Mouse (Mus musculus) right cerebral cortex, postnatal 14 days (tissue): Measurements from ENCODE around the gene Iqschfp.
A peak's percentile ranks its signal among the peaks of the same experiment; 100 is the strongest.

ENCODE experiments used
- DNase-seq: peaks from one replicate; pipeline ENCODE4 v3.0.0; 2022

Iqschfp gene

DNA sequence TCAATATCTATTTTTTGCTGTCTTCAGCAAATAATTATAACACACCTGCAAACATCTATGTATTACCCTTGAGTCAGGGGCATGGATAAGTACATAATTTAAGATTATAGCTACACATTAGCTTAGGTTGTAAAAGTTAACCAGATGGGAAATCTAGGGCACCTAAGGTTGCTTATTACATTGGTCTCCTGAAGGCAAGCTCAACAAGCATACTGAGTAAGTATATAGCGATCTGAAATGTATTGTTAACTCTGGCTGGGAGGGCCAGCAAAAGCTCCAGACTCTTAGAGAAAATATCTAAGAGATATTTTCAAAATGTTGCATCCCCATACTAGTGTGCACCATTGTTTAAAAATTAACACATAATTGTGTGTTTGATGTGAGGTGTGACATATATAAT lies 775.8 kb downstream of the Iqschfp start:
- DNase-seq: no peak

DNA sequence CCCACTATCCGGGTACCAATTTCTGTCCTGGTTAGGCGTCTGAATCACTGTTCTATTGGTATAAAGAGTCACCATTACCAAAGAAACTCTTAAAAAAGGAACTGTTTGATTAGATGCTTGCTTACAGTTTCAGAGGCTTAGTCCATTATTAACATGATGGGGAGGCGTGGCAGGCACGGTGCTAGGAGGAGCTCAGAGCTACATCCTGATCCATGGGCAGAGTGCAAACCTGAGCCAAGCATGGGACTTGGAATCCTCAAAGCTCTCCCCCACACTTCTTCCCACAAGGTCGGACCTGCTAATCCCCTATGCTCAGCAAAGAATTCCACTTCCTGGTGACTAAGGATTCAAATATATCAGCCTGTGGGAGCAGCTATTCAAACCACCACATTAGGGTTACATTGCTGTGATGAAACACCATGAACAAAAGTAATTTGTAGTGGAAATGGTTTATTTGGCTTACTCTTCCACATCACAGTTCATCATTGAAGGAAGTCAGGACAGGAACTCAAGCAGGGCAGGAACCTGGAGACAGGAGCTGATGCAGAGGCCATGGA lies 777.5 kb downstream of the Iqschfp start:
- DNase-seq: no peak

DNA sequence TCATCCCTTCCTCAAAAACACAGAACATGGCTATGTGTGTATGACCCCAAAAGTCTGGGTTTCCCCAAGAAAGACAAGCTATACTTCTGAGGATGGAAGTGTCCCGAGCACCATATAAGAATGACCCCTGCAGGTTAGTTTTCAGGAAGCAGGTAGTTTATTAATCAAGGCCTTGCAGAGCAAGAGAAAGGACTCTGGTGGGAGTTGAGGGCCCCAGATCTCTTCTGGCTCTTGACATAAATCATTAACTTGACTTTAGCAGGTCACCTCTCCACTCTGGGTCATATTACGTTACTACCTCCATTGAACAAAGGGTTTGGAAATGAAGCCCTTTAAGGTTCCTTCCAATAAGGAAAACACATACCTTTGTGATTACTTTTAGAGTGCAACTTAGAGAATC lies 782.7 kb downstream of the Iqschfp start:
- DNase-seq: no peak

DNA sequence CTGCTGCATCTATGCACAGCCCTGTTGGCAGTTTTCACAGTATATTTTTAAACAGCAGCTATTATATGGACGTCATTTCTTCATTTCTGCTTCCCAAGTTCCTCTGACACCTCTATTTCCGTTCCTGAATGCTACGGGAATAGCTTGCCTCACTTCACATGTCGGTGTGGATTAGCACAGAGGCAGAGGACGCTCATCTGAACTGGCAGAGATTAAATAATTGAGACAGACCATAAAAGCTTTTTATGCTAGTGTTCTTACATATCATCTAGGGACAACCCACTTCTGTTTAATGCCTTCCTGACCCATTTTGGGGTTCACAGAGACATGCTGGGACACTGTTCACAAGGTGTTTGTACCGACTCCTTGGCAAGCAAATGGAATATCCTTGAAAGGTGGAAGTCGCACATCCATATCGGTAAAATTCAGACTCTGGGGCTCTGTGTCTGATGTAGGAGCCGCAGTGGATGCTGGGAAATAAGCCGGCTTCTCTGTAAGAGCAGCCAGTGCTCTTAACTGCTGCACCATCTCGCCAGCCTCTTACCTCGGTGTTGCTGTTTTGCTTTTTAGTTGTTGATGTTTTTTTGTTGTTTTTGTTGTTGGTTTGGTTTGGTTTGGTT lies 783.3 kb downstream of the Iqschfp start:
- peak; percentile 33 for DNase-seq
